Mouse (Mus musculus): Measurements from ENCODE around the gene Hvcn1. TPM values are rescaled to one million over a fixed set of nuclear protein-coding genes. Genes with fewer than 3 reads are reported as not detected.

The Hvcn1 gene
- polyA plus RNA-seq, 1 experiment from 2014 or later = 12.5 TPM

DNA sequence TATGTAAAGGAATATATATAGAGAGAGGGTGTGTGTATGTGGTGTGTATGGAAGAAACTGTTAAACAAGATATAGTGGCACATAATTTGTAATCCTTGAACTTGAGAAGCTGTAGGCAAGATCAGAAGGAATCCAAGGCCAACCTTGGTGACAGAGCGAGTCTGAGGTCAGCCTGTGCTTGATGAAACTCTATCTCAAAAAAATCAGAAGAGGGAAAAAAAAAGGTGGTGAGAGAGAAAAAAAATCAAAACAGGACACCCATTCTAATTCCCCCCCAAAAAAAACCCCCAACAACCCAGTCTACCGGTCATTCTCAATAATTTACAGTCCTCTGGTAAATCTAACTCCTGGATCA lies 77.2 kb downstream of the Hvcn1 start:
- H3K27me3 ChIP-seq (ENCODE audit: control insufficient read depth, insufficient read depth, low read length) = no peaks in the 10 kb centered on the region
- peaks cover 15% of the 10 kb centered on the region for H3K4me1 ChIP-seq (ENCODE audit: control insufficient read depth, insufficient read depth, low read length)
- ATAC-seq (ENCODE audit: low FRiP score) (peak; percentile 12; the same call in 1 of the 2 replicates), DNase-seq (ENCODE audit: low spot score, missing footprints) (no peak)
- H3K27ac ChIP-seq (ENCODE audit: low read depth, low read length) = no peak overlapping the region
- peak overlapping the region; percentile 98 for H3K4me2 ChIP-seq
- H3K36me3 ChIP-seq (ENCODE audit: control insufficient read depth, insufficient read depth, low read length) = no peaks in the 10 kb centered on the region
- peak overlapping the region; percentile 99; the same call in 1 of the 2 replicates for H3K4me3 ChIP-seq (ENCODE audit: low read depth, low read length)
- H3K9ac ChIP-seq (ENCODE audit: low read length) = no peak overlapping the region
- WGBS = 36% methylated on average over 2 of the region's 2 CpGs
- no peaks in the 10 kb centered on the region for H3K9me3 ChIP-seq (ENCODE audit: control insufficient read depth, low read length)

DNA sequence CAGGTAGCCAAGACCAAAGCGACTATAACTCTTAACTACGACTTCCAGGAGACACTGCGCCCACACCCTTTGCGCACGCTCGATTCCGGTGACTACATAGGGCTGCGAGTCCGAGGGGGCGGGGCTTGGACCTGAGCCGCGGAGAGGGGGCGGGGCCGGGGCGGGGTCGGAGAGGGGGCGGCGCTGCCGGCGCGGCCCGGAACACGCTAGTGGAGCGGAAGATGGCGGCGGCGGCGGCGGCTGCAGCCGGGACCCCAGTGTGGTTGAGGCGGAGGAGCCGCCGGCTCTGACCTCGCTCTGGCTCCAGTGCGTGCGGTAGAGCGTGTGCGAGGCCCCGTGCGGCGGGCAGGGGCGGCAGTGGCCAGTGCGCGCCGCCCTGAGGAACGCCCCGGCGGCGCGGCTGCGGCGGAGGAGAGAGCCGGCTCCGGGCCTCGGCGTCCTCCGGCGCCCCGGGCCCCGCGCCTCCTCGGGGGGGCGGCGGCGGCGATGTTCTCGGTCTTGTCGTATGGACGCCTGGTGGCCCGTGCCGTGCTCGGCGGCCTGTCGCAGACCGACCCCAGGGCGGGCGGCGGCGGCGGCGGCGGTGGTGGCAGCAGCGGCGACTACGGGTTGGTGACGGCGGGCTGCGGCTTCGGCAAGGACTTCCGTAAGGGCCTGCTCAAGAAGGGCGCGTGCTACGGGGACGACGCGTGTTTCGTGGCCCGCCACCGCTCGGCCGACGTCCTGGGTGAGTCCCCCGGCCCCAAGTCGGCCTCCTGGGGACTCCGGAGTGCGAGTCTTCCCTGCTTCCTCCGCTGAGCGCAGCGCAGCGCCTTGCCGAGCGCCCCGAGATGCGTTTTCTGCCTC lies 77.8 kb downstream of the Hvcn1 start, which contains the start of gene Pptc7:
TSS of gene Pptc7 (plus strand) at position 183 of the 846 bp plus-strand sequence.
- peak; percentile 96 for ATAC-seq (ENCODE audit: low FRiP score)
- peak; percentile 99 for DNase-seq (ENCODE audit: low spot score, missing footprints)

DNA sequence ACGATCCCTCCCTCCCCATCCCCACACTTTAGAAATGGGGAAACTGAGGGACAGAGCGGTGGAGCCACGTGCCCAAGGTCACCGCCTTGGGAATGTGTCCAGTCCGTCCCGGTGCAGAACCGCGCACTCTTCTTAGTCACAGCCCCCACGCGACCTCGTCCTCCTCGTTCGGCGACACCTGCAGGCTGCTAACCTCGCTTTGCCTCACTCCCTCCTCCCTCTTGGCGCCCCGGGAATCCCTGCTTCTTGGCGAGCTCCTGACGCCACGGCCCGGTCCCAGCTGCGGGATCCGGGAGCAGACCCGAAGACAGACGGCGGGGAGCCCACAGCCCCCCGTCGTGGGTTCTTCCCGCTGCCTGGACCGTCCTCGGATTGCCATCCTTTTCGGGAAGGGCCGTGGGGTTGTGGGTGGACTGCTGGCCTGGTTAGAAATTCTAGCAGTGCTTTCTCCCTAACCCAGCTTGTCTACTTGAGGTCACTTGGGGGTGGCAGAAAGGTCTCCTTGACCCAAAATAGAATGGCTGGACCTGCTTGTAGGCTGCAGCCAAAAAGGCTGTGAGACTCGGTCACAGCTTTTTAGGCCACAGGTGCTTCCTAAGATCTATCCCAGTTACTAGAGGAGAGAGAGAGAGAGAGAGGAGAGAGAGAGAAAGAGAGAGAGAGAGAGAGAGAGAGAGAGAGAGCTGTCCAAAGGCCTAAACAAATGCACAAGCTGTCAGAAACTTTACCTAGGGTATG lies 78.6 kb downstream of the Hvcn1 start:
- H3K9ac ChIP-seq (ENCODE audit: low read length) = peak overlapping the region; percentile 88
- H3K27me3 ChIP-seq (ENCODE audit: control insufficient read depth, insufficient read depth, low read length) = no peaks in the 10 kb centered on the region
- H3K9me3 ChIP-seq (ENCODE audit: control insufficient read depth, low read length) = no peaks in the 10 kb centered on the region; the same call in 1 of the 2 replicates
- H3K27ac ChIP-seq (ENCODE audit: low read depth, low read length) = no peak overlapping the region
- ATAC-seq (ENCODE audit: low FRiP score) = peak; percentile 60
- H3K4me1 ChIP-seq (ENCODE audit: control insufficient read depth, insufficient read depth, low read length) = peaks cover 15% of the 10 kb centered on the region
- peak overlapping the region; percentile 99 for H3K4me3 ChIP-seq (ENCODE audit: low read depth, low read length)
- no peaks in the 10 kb centered on the region for H3K36me3 ChIP-seq (ENCODE audit: control insufficient read depth, insufficient read depth, low read length)
- no peak for DNase-seq (ENCODE audit: low spot score, missing footprints)
- peak overlapping the region; percentile 98 for H3K4me2 ChIP-seq
- 1% methylated on average over 34 of the region's 34 CpGs for WGBS

More for the DNA sequence above, 77.8 kb downstream of the Hvcn1 start, which contains the start of gene Pptc7:
- Histone ChIP-seq H3K4me1 (ENCODE audit: control insufficient read depth, insufficient read depth, low read length) (peaks cover 15% of the 10 kb centered on the region), H3K4me2 (peak within 1 kb of the TSS; percentile 98), H3K4me3 (ENCODE audit: low read depth, low read length) (peak within 1 kb of the TSS; percentile 99), H3K9me3 (ENCODE audit: control insufficient read depth, low read length) (no peaks in the 10 kb centered on the region), H3K27ac (ENCODE audit: low read depth, low read length) (peak within 1 kb of the TSS; percentile 78), H3K36me3 (ENCODE audit: control insufficient read depth, insufficient read depth, low read length) (no peaks in the 10 kb centered on the region), H3K9ac (ENCODE audit: low read length) (peak within 1 kb of the TSS; percentile 88), H3K27me3 (ENCODE audit: control insufficient read depth, insufficient read depth, low read length) (no peaks in the 10 kb centered on the region)
- WGBS = under 1% methylated on average over 87 of the region's 114 CpGs

GRCm38 (mm10) chr5:122285767-122286150 lies 79.2 kb downstream of the Hvcn1 start:
- Histone ChIP-seq H3K9me3 (ENCODE audit: control insufficient read depth, low read length) (no peaks in the 10 kb centered on the region; the same call in 1 of the 2 replicates), H3K4me1 (ENCODE audit: control insufficient read depth, insufficient read depth, low read length) (peaks cover 15% of the 10 kb centered on the region), H3K36me3 (ENCODE audit: control insufficient read depth, insufficient read depth, low read length) (no peaks in the 10 kb centered on the region), H3K9ac (ENCODE audit: low read length) (no peak overlapping the region), H3K27ac (ENCODE audit: low read depth, low read length) (no peak overlapping the region), H3K4me3 (ENCODE audit: low read depth, low read length) (peak overlapping the region; percentile 99), H3K4me2 (peak overlapping the region; percentile 98), H3K27me3 (ENCODE audit: control insufficient read depth, insufficient read depth, low read length) (no peaks in the 10 kb centered on the region)
- 65% methylated on average over 7 of the region's 7 CpGs for WGBS
- no peak for DNase-seq (ENCODE audit: low spot score, missing footprints)
- ATAC-seq (ENCODE audit: low FRiP score) = no peak

- Histone ChIP-seq H3K36me3 (ENCODE audit: control insufficient read depth, insufficient read depth, low read length) (no peaks in the 10 kb centered on the region), H3K9me3 (ENCODE audit: control insufficient read depth, low read length) (no peaks in the 10 kb centered on the region; the same call in 1 of the 2 replicates), H3K4me3 (ENCODE audit: low read depth, low read length) (no peak overlapping the region), H3K4me2 (peak overlapping the region; percentile 11; the same call in 1 of the 2 replicates), H3K4me1 (ENCODE audit: control insufficient read depth, insufficient read depth, low read length) (peaks cover 15% of the 10 kb centered on the region), H3K9ac (ENCODE audit: low read length) (no peak overlapping the region), H3K27ac (ENCODE audit: low read depth, low read length) (no peak overlapping the region), H3K27me3 (ENCODE audit: control insufficient read depth, insufficient read depth, low read length) (no peaks in the 10 kb centered on the region)
- WGBS = 86% methylated on average over 10 of the region's 10 CpGs
- no peak for ATAC-seq (ENCODE audit: low FRiP score)
- no peak for DNase-seq (ENCODE audit: low spot score, missing footprints)
Measured at GRCm38 (mm10) chr5:122286191-122286590, 79.6 kb downstream of the Hvcn1 start.

DNA sequence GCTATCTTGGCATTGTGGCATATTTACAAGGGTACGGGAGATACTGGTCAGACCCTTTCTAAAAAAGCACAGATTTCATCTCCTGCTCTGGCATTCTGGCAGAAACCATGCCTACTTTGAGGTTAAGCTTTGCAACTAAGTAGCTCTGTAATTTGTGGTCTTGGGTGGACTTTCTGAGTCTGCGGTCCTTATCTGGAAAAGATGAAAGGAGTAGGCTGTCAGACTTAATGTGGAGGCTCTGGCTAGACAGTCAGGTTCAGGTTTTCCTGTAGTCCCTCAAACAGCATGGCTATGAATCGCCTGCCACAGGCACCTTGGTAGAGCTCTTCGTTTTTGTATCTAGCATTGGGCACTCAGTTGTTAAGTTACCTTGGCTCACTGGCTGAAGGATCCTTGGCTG lies 80.4 kb downstream of the Hvcn1 start:
- Histone ChIP-seq H3K9ac (ENCODE audit: low read length) (no peak overlapping the region), H3K27me3 (ENCODE audit: control insufficient read depth, insufficient read depth, low read length) (no peaks in the 10 kb centered on the region), H3K27ac (ENCODE audit: low read depth, low read length) (no peak overlapping the region), H3K9me3 (ENCODE audit: control insufficient read depth, low read length) (no peaks in the 10 kb centered on the region; the same call in 1 of the 2 replicates), H3K4me2 (no peak overlapping the region), H3K4me1 (ENCODE audit: control insufficient read depth, insufficient read depth, low read length) (peaks cover 15% of the 10 kb centered on the region), H3K36me3 (ENCODE audit: control insufficient read depth, insufficient read depth, low read length) (no peaks in the 10 kb centered on the region), H3K4me3 (ENCODE audit: low read depth, low read length) (no peak overlapping the region)
- 91% methylated on average over 4 of the region's 4 CpGs for WGBS
- ATAC-seq (ENCODE audit: low FRiP score) = no peak
- DNase-seq (ENCODE audit: low spot score, missing footprints) = no peak

GRCm38 (mm10) chr5:122288147-122288811 lies 81.7 kb downstream of the Hvcn1 start:
- no peak overlapping the region for H3K4me3 ChIP-seq (ENCODE audit: low read depth, low read length)
- H3K9ac ChIP-seq (ENCODE audit: low read length) = no peak overlapping the region
- DNase-seq (ENCODE audit: low spot score, missing footprints) (no peak), ATAC-seq (ENCODE audit: low FRiP score) (no peak)
- no peaks in the 10 kb centered on the region for H3K27me3 ChIP-seq (ENCODE audit: control insufficient read depth, insufficient read depth, low read length)
- H3K9me3 ChIP-seq (ENCODE audit: control insufficient read depth, low read length) = no peaks in the 10 kb centered on the region; the same call in 1 of the 2 replicates
- 91% methylated on average over 4 of the region's 4 CpGs for WGBS
- H3K27ac ChIP-seq (ENCODE audit: low read depth, low read length) = no peak overlapping the region
- H3K36me3 ChIP-seq (ENCODE audit: control insufficient read depth, insufficient read depth, low read length) = no peaks in the 10 kb centered on the region
- H3K4me1 ChIP-seq (ENCODE audit: control insufficient read depth, insufficient read depth, low read length) = peaks cover 15% of the 10 kb centered on the region
- no peak overlapping the region for H3K4me2 ChIP-seq

GRCm38 (mm10) chr5:122291149-122291548 lies 84.5 kb downstream of the Hvcn1 start:
- Histone ChIP-seq H3K4me1 (ENCODE audit: control insufficient read depth, insufficient read depth, low read length) (peaks cover 21% of the 10 kb centered on the region), H3K4me2 (no peak overlapping the region)
- WGBS = 71% methylated on average over 6 of the region's 6 CpGs

More at GRCm38 (mm10) chr5:122291149-122291548, 84.5 kb downstream of the Hvcn1 start:
- Histone ChIP-seq H3K27me3 (ENCODE audit: control insufficient read depth, insufficient read depth, low read length) (no peaks in the 10 kb centered on the region), H3K36me3 (ENCODE audit: control insufficient read depth, insufficient read depth, low read length) (no peaks in the 10 kb centered on the region), H3K27ac (ENCODE audit: low read depth, low read length) (no peak overlapping the region), H3K9ac (ENCODE audit: low read length) (no peak overlapping the region), H3K9me3 (ENCODE audit: control insufficient read depth, low read length) (no peaks in the 10 kb centered on the region; the same call in 1 of the 2 replicates), H3K4me3 (ENCODE audit: low read depth, low read length) (no peak overlapping the region)
- DNase-seq (ENCODE audit: low spot score, missing footprints) = no peak
- ATAC-seq (ENCODE audit: low FRiP score) = no peak

Data from midbrain, embryonic 11.5 days (tissue).